Mouse (Mus musculus): ENCODE measurements around the gene Fbxl15. TPM values are rescaled to one million over a fixed set of nuclear protein-coding genes. Genes with fewer than 3 reads are reported as not detected.
A peak's percentile ranks its signal among the peaks of the same experiment; 100 is the strongest.

Fbxl15 gene
- polyA plus RNA-seq, 1 experiment, result 12.7 TPM

GRCm38 (mm10) chr19:46349550-46349949 lies 21.6 kb downstream of the Fbxl15 start:
- H3K36me3 ChIP-seq (ENCODE audit: control insufficient read depth), result no peaks in the 10 kb centered on the region
- TF ChIP-seq TAL1 (IDR thresholded peaks at IDR 0.05; ENCODE audit: low read length) (no peak), GATA1 (IDR thresholded peaks at IDR 0.05; ENCODE audit: low read length) (no peak)
- peaks cover 15% of the 10 kb centered on the region for H3K4me1 ChIP-seq (ENCODE audit: control insufficient read depth)
- peaks cover 75% of the 10 kb centered on the region for H3K27me3 ChIP-seq (ENCODE audit: control insufficient read depth)
- H3K4me3 ChIP-seq (replicated peaks), result no peak overlapping the region
- H3K9me3 ChIP-seq (ENCODE audit: control insufficient read depth, low read length), result peaks cover 7% of the 10 kb centered on the region; the same call in 1 of the 2 replicates

GRCm38 (mm10) chr19:46350168-46350932 lies 22.4 kb downstream of the Fbxl15 start, which contains the start of gene 2310034G01Rik:
Gene 2310034G01Rik, minus strand, starts transcription at chr19:46350302.
- H3K9me3 ChIP-seq (ENCODE audit: control insufficient read depth, low read length), result peaks cover 7% of the 10 kb centered on the region; the same call in 1 of the 2 replicates
- H3K36me3 ChIP-seq (ENCODE audit: control insufficient read depth), result no peaks in the 10 kb centered on the region
- peak within 1 kb of the TSS; percentile 55 for H3K4me3 ChIP-seq (replicated peaks)
- TF ChIP-seq TAL1 (IDR thresholded peaks at IDR 0.05; ENCODE audit: low read length) (no peak), GATA1 (IDR thresholded peaks at IDR 0.05; ENCODE audit: low read length) (no peak)
- peaks cover 68% of the 10 kb centered on the region for H3K27me3 ChIP-seq (ENCODE audit: control insufficient read depth)
- peaks cover 15% of the 10 kb centered on the region for H3K4me1 ChIP-seq (ENCODE audit: control insufficient read depth)

GRCm38 (mm10) chr19:46356701-46357138 lies 28.7 kb downstream of the Fbxl15 start:
- H3K4me1 ChIP-seq (ENCODE audit: control insufficient read depth), result peaks cover 30% of the 10 kb centered on the region
- TF ChIP-seq TAL1 (IDR thresholded peaks at IDR 0.05; ENCODE audit: low read length) (no peak), GATA1 (IDR thresholded peaks at IDR 0.05; ENCODE audit: low read length) (0 out of 2 replicates have a peak, but pooled peaks have one; percentile 3)

GRCm38 (mm10) chr19:46357344-46358280 lies 29.6 kb downstream of the Fbxl15 start:
- peaks cover 21% of the 10 kb centered on the region for H3K27me3 ChIP-seq (ENCODE audit: control insufficient read depth)
- H3K4me3 ChIP-seq (replicated peaks), result peak overlapping the region; percentile 66
- TF ChIP-seq GATA1 (IDR thresholded peaks at IDR 0.05; ENCODE audit: low read length), result no peak
- no peak for TF ChIP-seq TAL1 (IDR thresholded peaks at IDR 0.05; ENCODE audit: low read length)
- peaks cover 29% of the 10 kb centered on the region for H3K4me1 ChIP-seq (ENCODE audit: control insufficient read depth)
- H3K9me3 ChIP-seq (ENCODE audit: control insufficient read depth, low read length), result no peaks in the 10 kb centered on the region
- no peaks in the 10 kb centered on the region for H3K36me3 ChIP-seq (ENCODE audit: control insufficient read depth)

More at GRCm38 (mm10) chr19:46356701-46357138, 28.7 kb downstream of the Fbxl15 start:
- Histone ChIP-seq H3K27me3 (ENCODE audit: control insufficient read depth) (peaks cover 27% of the 10 kb centered on the region), H3K4me3 (replicated peaks) (peak overlapping the region; percentile 66), H3K36me3 (ENCODE audit: control insufficient read depth) (no peaks in the 10 kb centered on the region), H3K9me3 (ENCODE audit: control insufficient read depth, low read length) (no peaks in the 10 kb centered on the region)

- no peaks in the 10 kb centered on the region for H3K9me3 ChIP-seq (ENCODE audit: control insufficient read depth, low read length)
- no peak overlapping the region for H3K4me3 ChIP-seq (replicated peaks)
- H3K4me1 ChIP-seq (ENCODE audit: control insufficient read depth), result peaks cover 24% of the 10 kb centered on the region
- TF ChIP-seq GATA1 (IDR thresholded peaks at IDR 0.05; ENCODE audit: low read length), result no peak
- TF ChIP-seq TAL1 (IDR thresholded peaks at IDR 0.05; ENCODE audit: low read length), result no peak
- no peaks in the 10 kb centered on the region for H3K36me3 ChIP-seq (ENCODE audit: control insufficient read depth)
- H3K27me3 ChIP-seq (ENCODE audit: control insufficient read depth), result peaks cover 19% of the 10 kb centered on the region
These were observed 30.4 kb downstream of the Fbxl15 start for GRCm38 (mm10) chr19:46358381-46358780.

GRCm38 (mm10) chr19:46362104-46362503 lies 34.1 kb downstream of the Fbxl15 start:
- no peaks in the 10 kb centered on the region for H3K9me3 ChIP-seq (ENCODE audit: control insufficient read depth, low read length)
- H3K4me3 ChIP-seq (replicated peaks), result no peak overlapping the region
- H3K27me3 ChIP-seq (ENCODE audit: control insufficient read depth), result peaks cover 14% of the 10 kb centered on the region
- H3K36me3 ChIP-seq (ENCODE audit: control insufficient read depth), result no peaks in the 10 kb centered on the region
- H3K4me1 ChIP-seq (ENCODE audit: control insufficient read depth), result peaks cover 15% of the 10 kb centered on the region
- TF ChIP-seq TAL1 (IDR thresholded peaks at IDR 0.05; ENCODE audit: low read length), result no peak
- TF ChIP-seq GATA1 (IDR thresholded peaks at IDR 0.05; ENCODE audit: low read length), result no peak

GRCm38 (mm10) chr19:46363294-46364009 lies 35.5 kb downstream of the Fbxl15 start:
- H3K4me3 ChIP-seq (replicated peaks), result no peak overlapping the region
- H3K4me1 ChIP-seq (ENCODE audit: control insufficient read depth), result peaks cover 1% of the 10 kb centered on the region
- no peak for TF ChIP-seq GATA1 (IDR thresholded peaks at IDR 0.05; ENCODE audit: low read length)
- H3K9me3 ChIP-seq (ENCODE audit: control insufficient read depth, low read length), result no peaks in the 10 kb centered on the region
- H3K27me3 ChIP-seq (ENCODE audit: control insufficient read depth), result peaks cover 1% of the 10 kb centered on the region
- no peaks in the 10 kb centered on the region; the same call in 1 of the 2 replicates for H3K36me3 ChIP-seq (ENCODE audit: control insufficient read depth)

GRCm38 (mm10) chr19:46367798-46368590 lies 40.0 kb downstream of the Fbxl15 start:
- no peak overlapping the region for H3K4me3 ChIP-seq (replicated peaks)
- no peak for TF ChIP-seq GATA1 (IDR thresholded peaks at IDR 0.05; ENCODE audit: low read length)
- TF ChIP-seq TAL1 (IDR thresholded peaks at IDR 0.05; ENCODE audit: low read length), result no peak
- no peaks in the 10 kb centered on the region for H3K9me3 ChIP-seq (ENCODE audit: control insufficient read depth, low read length)
- no peaks in the 10 kb centered on the region; the same call in 1 of the 2 replicates for H3K4me1 ChIP-seq (ENCODE audit: control insufficient read depth)
- peaks cover 6% of the 10 kb centered on the region for H3K36me3 ChIP-seq (ENCODE audit: control insufficient read depth)
- no peaks in the 10 kb centered on the region for H3K27me3 ChIP-seq (ENCODE audit: control insufficient read depth)

All from erythroblast, embryonic 14.5 days (primary cell).